Mouse (Mus musculus) MEL (cell line): Measurements from ENCODE around the gene Sipa1l3. TPM values are rescaled to one million over a fixed set of nuclear protein-coding genes. Genes with fewer than 3 reads are reported as not detected.

Source experiments
- DNase-seq: peaks from one replicate; pipeline ENCODE4 v3.0.0; 2011; ENCODE audit warnings: low read depth, low spot score
- H3K27ac ChIP-seq: 2 replicates; pipeline ENCODE4 v1.5.1; 2012; ENCODE audit warnings: low read depth, mild to moderate bottlenecking, control low read depth, low read length, moderate library complexity; ENCODE audit not compliant: control insufficient read depth
- H3K27me3 ChIP-seq, 2 experiments: fragments of 150-350 bp in 1 of 2; sonication (generic) in 1 of 2; 2 replicates each; pipeline ENCODE4 v1.6.1; 2012; ENCODE audit warnings: low read length in 2 of 2, mild to moderate bottlenecking in 2 of 2, improper control_type of control experiment in 1 of 2, moderate library complexity in 1 of 2; ENCODE audit not compliant: insufficient read depth in 2 of 2, control insufficient read depth in 1 of 2
- H3K36me3 ChIP-seq, 2 experiments: 2 replicates each; pipeline ENCODE4 v1.6.1; 2012 to 2014; ENCODE audit warnings: low read length in 2 of 2, improper control_type of control experiment in 1 of 2, inconsistent platforms in 1 of 2, mild to moderate bottlenecking in 1 of 2; ENCODE audit not compliant: insufficient read depth in 2 of 2, control insufficient read depth in 1 of 2
- H3K4me1 ChIP-seq, 2 experiments: fragments of 150-350 bp in 1 of 2; sonication (generic) in 1 of 2; 2 replicates each; pipeline ENCODE4 v1.6.1; 2012; ENCODE audit warnings: low read length in 2 of 2, improper control_type of control experiment in 1 of 2, mild to moderate bottlenecking in 1 of 2; ENCODE audit not compliant: insufficient read depth in 2 of 2, control insufficient read depth in 1 of 2
- H3K4me3 ChIP-seq, 2 experiments: fragments of 150-350 bp in 1 of 2; sonication (generic) in 1 of 2; 2 replicates each; pipeline ENCODE4 v1.5.1; 2012; ENCODE audit warnings: low read depth in 2 of 2, low read length in 2 of 2, mild to moderate bottlenecking in 2 of 2, moderate library complexity in 2 of 2, control low read depth in 1 of 2, improper control_type of control experiment in 1 of 2; ENCODE audit not compliant: control insufficient read depth in 1 of 2, insufficient read depth in 1 of 2
- H3K79me2 ChIP-seq: 2 replicates; pipeline ENCODE4 v1.6.1; 2012; ENCODE audit warnings: mild to moderate bottlenecking, low read length, moderate library complexity; ENCODE audit not compliant: control insufficient read depth, poor library complexity, insufficient read depth
- H3K9ac ChIP-seq: 2 replicates; pipeline ENCODE4 v1.6.1; 2012; ENCODE audit warnings: low read depth, mild to moderate bottlenecking, control low read depth, low read length, moderate library complexity; ENCODE audit not compliant: control insufficient read depth, poor library complexity, severe bottlenecking
- H3K9me3 ChIP-seq: fragments of 150-350 bp; sonication (generic); replicated peaks from 2 replicates; pipeline ENCODE4 v1.6.1; 2012; ENCODE audit warnings: mild to moderate bottlenecking, low read length, improper control_type of control experiment, moderate library complexity; ENCODE audit not compliant: insufficient read depth
- CHD2 ChIP-seq: IDR thresholded peaks from 2 replicates; pipeline ENCODE4 v1.6.1; 2011; ENCODE audit warnings: low read length, improper control_type of control experiment
- CTCF ChIP-seq, 3 experiments: IDR thresholded peaks in 2 of 3; conservative IDR thresholded peaks in 1 of 3; 2 replicates each; pipeline ENCODE4 v1.5.1; 2011 to 2012; ENCODE audit warnings: low read length in 3 of 3, low read depth in 2 of 3, mild to moderate bottlenecking in 2 of 3, improper control_type of control experiment in 1 of 3, inconsistent platforms in 1 of 3, mixed read lengths in 1 of 3, moderate library complexity in 1 of 3; ENCODE audit not compliant: control insufficient read depth in 1 of 3, insufficient read depth in 1 of 3, poor library complexity in 1 of 3, severe bottlenecking in 1 of 3
- E2F4 ChIP-seq: IDR thresholded peaks from 2 replicates; pipeline ENCODE4 v1.6.1; 2011; ENCODE audit warnings: low read depth, low read length, improper control_type of control experiment, borderline replicate concordance
- EP300 ChIP-seq, 2 experiments: IDR thresholded peaks; 2 replicates each; pipeline ENCODE4 v1.6.1; 2011; ENCODE audit warnings: improper control_type of control experiment in 2 of 2, low read length in 2 of 2, low read depth in 1 of 2, mild to moderate bottlenecking in 1 of 2
- GABPA ChIP-seq: IDR thresholded peaks from 2 replicates; pipeline ENCODE4 v1.6.1; 2012; ENCODE audit warnings: low read depth, mild to moderate bottlenecking, inconsistent platforms, low read length, improper control_type of control experiment, moderate library complexity
- JUND ChIP-seq: IDR thresholded peaks from 2 replicates; pipeline ENCODE4 v1.6.1; 2011; ENCODE audit warnings: low read depth, mild to moderate bottlenecking, improper control_type of control experiment, low read length
- MAFK ChIP-seq: IDR thresholded peaks from 2 replicates; pipeline ENCODE4 v1.6.1; 2011; ENCODE audit warnings: low read depth, mild to moderate bottlenecking, low read length, improper control_type of control experiment, borderline replicate concordance
- MAZ ChIP-seq: IDR thresholded peaks from 2 replicates; pipeline ENCODE4 v1.6.1; 2012; ENCODE audit warnings: low read depth, mild to moderate bottlenecking, inconsistent platforms, low read length, improper control_type of control experiment
- MEF2A ChIP-seq: IDR thresholded peaks from 2 replicates; pipeline ENCODE4 v1.6.1; 2014; ENCODE audit warnings: low read depth, mild to moderate bottlenecking, inconsistent platforms, low read length, improper control_type of control experiment; ENCODE audit not compliant: poor library complexity, insufficient replicate concordance, severe bottlenecking; ENCODE audit errors: extremely low read depth
- MYC ChIP-seq: IDR thresholded peaks from 2 replicates; pipeline ENCODE4 v1.6.1; 2011; ENCODE audit warnings: low read depth, mild to moderate bottlenecking, low read length, improper control_type of control experiment, moderate library complexity
- NELFE ChIP-seq: IDR thresholded peaks from 2 replicates; pipeline ENCODE4 v1.6.1; 2011; ENCODE audit warnings: low read depth, low read length, improper control_type of control experiment
- NRF1 ChIP-seq: IDR thresholded peaks from 2 replicates; pipeline ENCODE4 v1.6.1; 2014; ENCODE audit warnings: low read depth, mild to moderate bottlenecking, inconsistent platforms, low read length, improper control_type of control experiment, moderate library complexity; ENCODE audit not compliant: poor library complexity, insufficient read depth, severe bottlenecking
- POLR2AphosphoS2 ChIP-seq: IDR thresholded peaks from 2 replicates; pipeline ENCODE4 v1.6.1; 2011; ENCODE audit warnings: low read length, improper control_type of control experiment
- POLR2AphosphoS5 ChIP-seq: IDR thresholded peaks from 2 replicates; pipeline ENCODE4 v1.6.1; 2012; ENCODE audit warnings: low read depth, borderline replicate concordance, mild to moderate bottlenecking, inconsistent platforms, low read length, moderate library complexity, mixed read lengths
- RAD21 ChIP-seq: IDR thresholded peaks from 2 replicates; pipeline ENCODE4 v1.6.1; 2011; ENCODE audit warnings: mild to moderate bottlenecking, low read depth, low read length, improper control_type of control experiment
- RCOR1 ChIP-seq: IDR thresholded peaks from 2 replicates; pipeline ENCODE4 v1.6.1; 2012; ENCODE audit warnings: low read depth, mild to moderate bottlenecking, inconsistent platforms, low read length, improper control_type of control experiment
- SMC3 ChIP-seq: IDR thresholded peaks from 2 replicates; pipeline ENCODE4 v1.6.1; 2011; ENCODE audit warnings: low read depth, low read length, improper control_type of control experiment
- TAL1 ChIP-seq: IDR thresholded peaks from 2 replicates; pipeline ENCODE4 v1.6.1; 2012; ENCODE audit warnings: mild to moderate bottlenecking, inconsistent platforms, low read length, moderate library complexity, mixed read lengths
- UBTF ChIP-seq: IDR thresholded peaks from 2 replicates; pipeline ENCODE4 v1.6.1; 2012; ENCODE audit warnings: low read depth, mild to moderate bottlenecking, inconsistent platforms, low read length, improper control_type of control experiment, moderate library complexity, borderline replicate concordance; ENCODE audit not compliant: insufficient read depth
- USF1 ChIP-seq: IDR thresholded peaks from 2 replicates; pipeline ENCODE4 v1.6.1; 2014; ENCODE audit warnings: low read depth, mild to moderate bottlenecking, inconsistent platforms, low read length, improper control_type of control experiment, moderate library complexity
- USF2 ChIP-seq, 2 experiments: IDR thresholded peaks; 2 replicates each; pipeline ENCODE4 v1.6.1; 2011 to 2012; ENCODE audit warnings: improper control_type of control experiment in 2 of 2, low read length in 2 of 2, borderline replicate concordance in 1 of 2, inconsistent platforms in 1 of 2, low read depth in 1 of 2, mild to moderate bottlenecking in 1 of 2; ENCODE audit not compliant: insufficient read depth in 1 of 2
- ZC3H11A ChIP-seq: IDR thresholded peaks from 2 replicates; pipeline ENCODE4 v1.6.1; 2012; ENCODE audit warnings: low read depth, mild to moderate bottlenecking, inconsistent platforms, low read length, improper control_type of control experiment
- ZMIZ1 ChIP-seq: IDR thresholded peaks from 2 replicates; pipeline ENCODE4 v1.6.1; 2012; ENCODE audit warnings: low read depth, mild to moderate bottlenecking, inconsistent platforms, low read length, improper control_type of control experiment, moderate library complexity
- polyA plus RNA-seq, 2 experiments: library from polyadenylated mRNA; stranded (reverse) in 1 of 2; unstranded in 1 of 2; fragments of >175 nt in 1 of 2; fragments of >200 nt in 1 of 2; gene quantifications; 2 replicates each; pipeline versions ENCODE4 v1.2.1 to v1.2.4; 2012; ENCODE audit warnings: low replicate concordance in 2 of 2, low read depth in 1 of 2; ENCODE audit not compliant: insufficient read length in 2 of 2, insufficient read depth in 1 of 2, missing spikeins in 1 of 2
- total RNA-seq: library from RNA; depleted of rRNA; stranded (reverse); fragments of 300-350 nt; gene quantifications from 2 replicates; pipeline ENCODE4 v1.2.3, GENCODE M21; 2012

The Sipa1l3 gene
- total and polyA plus RNA-seq, 3 experiments: 14.9 to 49.4 TPM; not detected in 1

GRCm38 (mm10) chr7:29335276-29335675 is 183.2 kb downstream of the Sipa1l3 start:
- Histone ChIP-seq H3K27me3 (no peaks in the 10 kb centered on the region), H3K9ac (no peak overlapping the region), H3K9me3 (no peaks in the 10 kb centered on the region), H3K36me3 (peaks cover 5 to 27% of the 10 kb centered on the region in 2 experiments; a peak in 3 of 4 replicates), H3K27ac (no peak overlapping the region), H3K4me3 (no peak overlapping the region), H3K4me1 (peaks cover 19 to 33% of the 10 kb centered on the region in 2 experiments), H3K79me2 (peaks cover 19% of the 10 kb centered on the region)
- no peak for TF ChIP-seq RCOR1
- no peak for TF ChIP-seq USF2 (IDR thresholded peaks at IDR 0.05; ENCODE audit: borderline replicate concordance in 1 of 2, insufficient read depth in 1 of 2, low read depth in 1 of 2, low read length in 2 of 2)
- no peak for TF ChIP-seq ZC3H11A
- peak; percentile 18 to 36 (median 30); a peak in 5 of 6 replicates for TF ChIP-seq CTCF (IDR thresholded peaks at IDR 0.05 in 2 of 3, conservative IDR thresholded peaks at IDR 0.05 in 1 of 3; ENCODE audit: control insufficient read depth in 1 of 3, insufficient read depth in 1 of 3, low read depth in 2 of 3, low read length in 3 of 3, poor library complexity in 1 of 3, severe bottlenecking in 1 of 3)
- TF ChIP-seq RAD21: peak; percentile 3
- TF ChIP-seq SMC3: peak; percentile 26
- DNase-seq: peak; percentile 30

- no peak for DNase-seq
- Histone ChIP-seq H3K9ac (no peak overlapping the region), H3K9me3 (no peaks in the 10 kb centered on the region), H3K36me3 (peaks cover 6 to 19% of the 10 kb centered on the region in 2 experiments; a peak in 3 of 4 replicates), H3K79me2 (peaks cover 19% of the 10 kb centered on the region), H3K4me3 (no peak overlapping the region), H3K4me1 (peaks cover 11 to 25% of the 10 kb centered on the region in 2 experiments; a peak in 3 of 4 replicates), H3K27ac (no peak overlapping the region), H3K27me3 (no peaks in the 10 kb centered on the region)
- TF ChIP-seq NELFE: no peak
- TF ChIP-seq JUND: no peak
- no peak for TF ChIP-seq CHD2
- TF ChIP-seq MAZ: no peak
- TF ChIP-seq POLR2AphosphoS5: no peak
- TF ChIP-seq MYC: no peak
- TF ChIP-seq MAFK: no peak
- no peak for TF ChIP-seq POLR2AphosphoS2
- TF ChIP-seq MEF2A: no peak
- no peak for TF ChIP-seq EP300 (IDR thresholded peaks at IDR 0.05; ENCODE audit: low read depth in 1 of 2, low read length in 2 of 2)
- TF ChIP-seq NRF1: no peak
- no peak for TF ChIP-seq USF2 (IDR thresholded peaks at IDR 0.05; ENCODE audit: borderline replicate concordance in 1 of 2, insufficient read depth in 1 of 2, low read depth in 1 of 2, low read length in 2 of 2)
- TF ChIP-seq E2F4: no peak
- TF ChIP-seq USF1: no peak
- TF ChIP-seq ZMIZ1: no peak
- no peak for TF ChIP-seq TAL1
- no peak for TF ChIP-seq GABPA
- TF ChIP-seq UBTF: no peak
- TF ChIP-seq, all 39 proteins: peak for 0
Observed at GRCm38 (mm10) chr7:29334156-29334555, 184.3 kb downstream of the Sipa1l3 start.
